Mouse (Mus musculus): Measurements from ENCODE around the gene Irf6. TPM values are rescaled to one million over a fixed set of nuclear protein-coding genes. Genes with fewer than 3 reads are reported as not detected.

Irf6 gene
- polyA plus RNA-seq, 1 experiment from 2014 or later = 1.4 TPM

- Histone ChIP-seq H3K9me3 (ENCODE audit: control insufficient read depth, low read length) (no peaks in the 10 kb centered on the region), H3K27me3 (replicated peaks; ENCODE audit: control insufficient read depth, insufficient read depth, low read length) (no peaks in the 10 kb centered on the region), H3K9ac (replicated peaks; ENCODE audit: low read depth, low read length) (no peak overlapping the region), H3K4me3 (replicated peaks; ENCODE audit: low read length) (no peak overlapping the region), H3K27ac (ENCODE audit: low read length) (no peak overlapping the region), H3K4me2 (ENCODE audit: low read length) (no peak overlapping the region), H3K36me3 (ENCODE audit: control insufficient read depth, insufficient read depth) (no peaks in the 10 kb centered on the region), H3K4me1 (replicated peaks; ENCODE audit: control insufficient read depth, insufficient read depth, low read length) (no peaks in the 10 kb centered on the region)
- no peak for ATAC-seq
- WGBS = 88% methylated on average over 2 of the region's 2 CpGs
Observed at GRCm38 (mm10) chr1:193203821-193204220, 50.9 kb downstream of the Irf6 start.

- Histone ChIP-seq H3K9ac (replicated peaks; ENCODE audit: low read depth, low read length) (no peak overlapping the region), H3K9me3 (ENCODE audit: control insufficient read depth, low read length) (no peaks in the 10 kb centered on the region), H3K27me3 (replicated peaks; ENCODE audit: control insufficient read depth, insufficient read depth, low read length) (no peaks in the 10 kb centered on the region), H3K4me3 (replicated peaks; ENCODE audit: low read length) (no peak overlapping the region), H3K36me3 (ENCODE audit: control insufficient read depth, insufficient read depth) (no peaks in the 10 kb centered on the region), H3K27ac (ENCODE audit: low read length) (no peak overlapping the region), H3K4me2 (ENCODE audit: low read length) (no peak overlapping the region), H3K4me1 (replicated peaks; ENCODE audit: control insufficient read depth, insufficient read depth, low read length) (no peaks in the 10 kb centered on the region)
- WGBS = 94% methylated on average over 2 of the region's 2 CpGs
- ATAC-seq = no peak
Observed at GRCm38 (mm10) chr1:193205431-193205830, 52.5 kb downstream of the Irf6 start.

DNA sequence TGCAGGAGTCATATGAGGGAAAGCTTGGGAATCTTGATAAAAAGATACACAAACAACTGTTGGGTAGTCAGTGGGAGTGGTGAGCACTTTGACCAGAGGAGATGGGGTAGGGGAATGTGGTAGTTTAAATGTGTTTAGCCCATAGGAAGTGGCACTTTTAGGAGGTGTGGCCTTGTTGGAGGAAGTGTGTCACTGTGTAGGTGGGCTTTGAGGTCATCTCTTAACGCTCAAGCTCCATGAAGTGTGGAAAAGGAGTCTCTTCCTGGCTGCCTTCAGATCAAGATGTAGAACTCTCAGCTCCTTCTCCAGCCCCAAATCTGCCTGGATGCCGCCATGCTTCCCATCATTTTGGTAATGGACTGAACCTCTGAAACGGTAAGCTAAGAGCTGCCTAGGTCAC is 54.6 kb downstream of the Irf6 start, which contains the start of gene Lamb3:
Lamb3 (plus strand) TSS at position 197 of the 400 bp plus-strand sequence.
- no peak for ATAC-seq
- Histone ChIP-seq H3K4me3 (replicated peaks; ENCODE audit: low read length) (no peak within 1 kb of the TSS), H3K27me3 (replicated peaks; ENCODE audit: control insufficient read depth, insufficient read depth, low read length) (no peaks in the 10 kb centered on the region), H3K9me3 (ENCODE audit: control insufficient read depth, low read length) (no peaks in the 10 kb centered on the region), H3K27ac (ENCODE audit: low read length) (no peak within 1 kb of the TSS), H3K9ac (replicated peaks; ENCODE audit: low read depth, low read length) (no peak within 1 kb of the TSS), H3K4me1 (replicated peaks; ENCODE audit: control insufficient read depth, insufficient read depth, low read length) (no peaks in the 10 kb centered on the region), H3K36me3 (ENCODE audit: control insufficient read depth, insufficient read depth) (no peaks in the 10 kb centered on the region), H3K4me2 (ENCODE audit: low read length) (no peak within 1 kb of the TSS)
- WGBS = 96% methylated on average over 3 of the region's 3 CpGs

DNA sequence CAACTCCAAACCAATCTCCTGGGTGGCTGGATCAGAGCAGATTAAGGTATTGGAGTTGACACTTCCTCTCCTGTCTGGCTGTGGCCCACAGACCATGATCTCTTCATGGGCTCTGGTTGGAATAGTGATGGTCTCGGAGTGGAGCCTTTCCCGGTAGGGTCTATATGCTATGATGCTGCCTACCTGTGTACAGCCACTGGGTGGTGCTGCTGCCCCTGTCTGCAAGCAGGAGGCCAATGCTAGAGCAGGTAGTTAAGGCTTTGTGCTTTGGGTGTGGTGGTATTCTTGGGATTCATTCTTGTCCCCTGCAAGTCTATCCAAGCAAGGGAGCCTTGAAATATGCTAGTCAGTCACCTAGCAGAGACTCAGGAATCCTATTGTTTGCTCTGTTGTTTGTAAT is 55.3 kb downstream of the Irf6 start:
- WGBS = 41% methylated on average over 2 of the region's 2 CpGs
- no peak overlapping the region for H3K4me2 ChIP-seq (ENCODE audit: low read length)
- no peak overlapping the region for H3K9ac ChIP-seq (replicated peaks; ENCODE audit: low read depth, low read length)
- no peaks in the 10 kb centered on the region for H3K36me3 ChIP-seq (ENCODE audit: control insufficient read depth, insufficient read depth)
- H3K27me3 ChIP-seq (replicated peaks; ENCODE audit: control insufficient read depth, insufficient read depth, low read length) = no peaks in the 10 kb centered on the region
- H3K27ac ChIP-seq (ENCODE audit: low read length) = no peak overlapping the region
- no peak for ATAC-seq
- no peaks in the 10 kb centered on the region for H3K9me3 ChIP-seq (ENCODE audit: control insufficient read depth, low read length)
- no peaks in the 10 kb centered on the region for H3K4me1 ChIP-seq (replicated peaks; ENCODE audit: control insufficient read depth, insufficient read depth, low read length)
- H3K4me3 ChIP-seq (replicated peaks; ENCODE audit: low read length) = no peak overlapping the region

DNA sequence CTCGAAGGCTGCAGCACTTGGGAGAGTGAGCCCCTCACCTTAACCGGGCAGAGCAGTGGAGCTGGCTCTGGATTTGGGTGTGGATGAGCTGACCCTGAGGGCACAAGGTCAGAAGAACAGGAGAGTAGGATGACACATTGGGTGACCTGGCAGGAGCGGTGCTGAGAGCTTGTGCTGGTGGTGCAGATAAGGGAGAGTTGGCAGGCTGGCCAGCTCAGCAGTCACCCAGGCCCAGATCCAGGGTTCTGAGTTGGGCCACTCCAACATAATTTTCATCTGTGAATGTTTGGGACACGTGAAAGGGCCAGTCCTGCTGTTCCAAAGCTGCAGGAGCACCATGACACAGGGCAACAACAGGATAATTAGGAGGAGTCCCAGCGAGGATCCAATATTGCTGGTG is 58.5 kb downstream of the Irf6 start:
- Histone ChIP-seq H3K27me3 (replicated peaks; ENCODE audit: control insufficient read depth, insufficient read depth, low read length) (no peaks in the 10 kb centered on the region), H3K27ac (ENCODE audit: low read length) (no peak overlapping the region), H3K9me3 (ENCODE audit: control insufficient read depth, low read length) (no peaks in the 10 kb centered on the region), H3K4me1 (replicated peaks; ENCODE audit: control insufficient read depth, insufficient read depth, low read length) (no peaks in the 10 kb centered on the region), H3K4me2 (ENCODE audit: low read length) (no peak overlapping the region), H3K9ac (replicated peaks; ENCODE audit: low read depth, low read length) (no peak overlapping the region), H3K36me3 (ENCODE audit: control insufficient read depth, insufficient read depth) (no peaks in the 10 kb centered on the region), H3K4me3 (replicated peaks; ENCODE audit: low read length) (no peak overlapping the region)
- 87% methylated on average over 5 of the region's 5 CpGs for WGBS
- no peak for ATAC-seq

DNA sequence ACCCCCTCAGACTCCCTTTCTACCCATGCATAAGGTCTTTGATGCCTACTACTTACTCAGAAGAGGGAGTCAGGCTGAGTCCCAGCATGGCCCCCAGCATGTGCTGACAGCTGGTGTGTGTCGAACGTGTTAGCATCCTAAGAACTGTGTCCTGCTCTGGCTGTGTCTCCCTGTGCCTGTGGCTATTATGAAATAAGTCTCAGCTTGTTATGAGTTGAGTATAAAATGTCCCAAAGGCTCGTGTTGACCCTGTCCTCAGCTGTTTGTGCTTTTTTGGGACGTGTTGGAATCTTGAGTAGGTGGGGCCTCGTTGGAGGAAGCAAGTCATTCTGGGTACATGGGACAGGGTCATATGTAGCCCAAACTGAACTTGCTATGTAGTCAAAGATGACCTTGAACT is 61.1 kb downstream of the Irf6 start:
- Histone ChIP-seq H3K4me3 (replicated peaks; ENCODE audit: low read length) (no peak overlapping the region), H3K27ac (ENCODE audit: low read length) (no peak overlapping the region), H3K36me3 (ENCODE audit: control insufficient read depth, insufficient read depth) (no peaks in the 10 kb centered on the region), H3K9ac (replicated peaks; ENCODE audit: low read depth, low read length) (no peak overlapping the region), H3K27me3 (replicated peaks; ENCODE audit: control insufficient read depth, insufficient read depth, low read length) (no peaks in the 10 kb centered on the region), H3K4me1 (replicated peaks; ENCODE audit: control insufficient read depth, insufficient read depth, low read length) (no peaks in the 10 kb centered on the region), H3K9me3 (ENCODE audit: control insufficient read depth, low read length) (no peaks in the 10 kb centered on the region), H3K4me2 (ENCODE audit: low read length) (no peak overlapping the region)
- WGBS = 83% methylated on average over 5 of the region's 5 CpGs
- ATAC-seq = no peak

- no peak overlapping the region for H3K9ac ChIP-seq (replicated peaks; ENCODE audit: low read depth, low read length)
- no peaks in the 10 kb centered on the region for H3K9me3 ChIP-seq (ENCODE audit: control insufficient read depth, low read length)
- 85% methylated on average over 3 of the region's 3 CpGs for WGBS
Observed at GRCm38 (mm10) chr1:193216000-193216399, 63.1 kb downstream of the Irf6 start.

GRCm38 (mm10) chr1:193220408-193220807 is 67.5 kb downstream of the Irf6 start:
- WGBS = 77% methylated on average over 5 of the region's 5 CpGs
- no peaks in the 10 kb centered on the region for H3K9me3 ChIP-seq (ENCODE audit: control insufficient read depth, low read length)
- no peak overlapping the region for H3K4me3 ChIP-seq (replicated peaks; ENCODE audit: low read length)
- no peaks in the 10 kb centered on the region for H3K27me3 ChIP-seq (replicated peaks; ENCODE audit: control insufficient read depth, insufficient read depth, low read length)
- no peaks in the 10 kb centered on the region for H3K4me1 ChIP-seq (replicated peaks; ENCODE audit: control insufficient read depth, insufficient read depth, low read length)
- no peak overlapping the region for H3K27ac ChIP-seq (ENCODE audit: low read length)
- H3K4me2 ChIP-seq (ENCODE audit: low read length) = no peak overlapping the region
- no peak overlapping the region for H3K9ac ChIP-seq (replicated peaks; ENCODE audit: low read depth, low read length)
- H3K36me3 ChIP-seq (ENCODE audit: control insufficient read depth, insufficient read depth) = no peaks in the 10 kb centered on the region
- ATAC-seq = no peak

More at GRCm38 (mm10) chr1:193216000-193216399, 63.1 kb downstream of the Irf6 start:
- Histone ChIP-seq H3K36me3 (ENCODE audit: control insufficient read depth, insufficient read depth) (no peaks in the 10 kb centered on the region), H3K4me3 (replicated peaks; ENCODE audit: low read length) (no peak overlapping the region), H3K4me2 (ENCODE audit: low read length) (no peak overlapping the region), H3K27ac (ENCODE audit: low read length) (no peak overlapping the region), H3K4me1 (replicated peaks; ENCODE audit: control insufficient read depth, insufficient read depth, low read length) (no peaks in the 10 kb centered on the region), H3K27me3 (replicated peaks; ENCODE audit: control insufficient read depth, insufficient read depth, low read length) (no peaks in the 10 kb centered on the region)
- no peak for ATAC-seq

Data from forebrain, embryonic 16.5 days (tissue).